Mouse (Mus musculus): ENCODE measurements around the gene Tcte2.

Tcte2 gene

DNA sequence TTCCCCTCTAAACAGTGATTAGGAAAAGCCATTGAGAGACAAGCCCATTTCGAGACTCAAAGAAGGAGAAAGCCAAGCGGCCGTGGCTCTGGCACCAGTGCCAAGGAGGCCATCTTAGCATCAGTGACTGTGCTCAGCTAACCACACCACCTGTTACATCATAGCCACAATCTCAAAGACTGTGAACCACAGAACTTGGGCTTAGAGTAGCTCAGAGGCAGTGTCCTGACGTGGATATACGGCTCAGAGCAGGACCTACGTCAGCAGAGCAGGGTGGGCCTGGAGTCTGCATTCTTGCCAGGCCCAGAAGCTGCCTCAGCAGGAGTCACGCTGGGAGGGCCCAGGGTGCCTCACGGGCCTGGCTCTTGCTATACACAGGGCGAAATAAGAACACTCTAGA, 46.1 kb downstream of the Tcte2 start:
- DNase-seq: no peak

DNA sequence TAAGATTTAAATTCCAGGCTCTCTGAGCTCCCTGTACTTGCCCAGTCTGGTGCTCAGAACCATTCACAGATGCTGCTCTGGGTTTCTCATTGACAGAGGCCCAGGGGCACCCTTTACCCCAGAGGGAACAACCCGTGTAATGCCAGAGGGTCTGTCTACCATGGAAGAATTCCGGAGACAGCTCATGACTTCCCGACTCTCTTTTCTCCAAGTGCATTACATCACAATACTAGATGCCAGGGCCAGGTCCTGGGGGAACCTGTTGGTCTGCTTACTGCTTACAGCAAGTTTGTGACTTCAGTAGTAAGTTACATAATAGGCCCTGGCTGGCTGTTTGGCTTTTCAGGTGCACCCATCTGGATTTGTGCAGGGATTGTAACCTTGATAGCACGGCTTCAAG, 47.0 kb downstream of the Tcte2 start:
- DNase-seq: peak; percentile 35

DNA sequence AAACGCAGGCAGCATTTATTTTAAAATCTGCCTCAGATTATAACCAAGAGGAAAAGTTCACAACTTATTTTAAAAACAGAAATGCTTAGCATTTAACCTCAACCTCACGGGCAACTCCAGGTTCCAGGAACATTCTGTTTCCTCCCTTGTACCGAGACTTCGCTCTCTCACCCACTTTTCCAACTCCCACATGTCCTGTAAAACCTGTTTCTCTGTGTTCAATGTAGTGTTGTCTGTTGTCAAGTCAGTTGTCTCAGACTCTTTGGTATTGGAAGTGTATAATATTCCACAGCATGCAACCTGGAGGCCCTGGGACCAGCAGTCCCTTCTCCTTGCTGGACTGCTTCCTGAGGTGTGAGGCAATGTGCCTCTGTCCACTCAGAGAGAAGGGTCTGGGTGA, 47.5 kb downstream of the Tcte2 start:
- DNase-seq: no peak

DNA sequence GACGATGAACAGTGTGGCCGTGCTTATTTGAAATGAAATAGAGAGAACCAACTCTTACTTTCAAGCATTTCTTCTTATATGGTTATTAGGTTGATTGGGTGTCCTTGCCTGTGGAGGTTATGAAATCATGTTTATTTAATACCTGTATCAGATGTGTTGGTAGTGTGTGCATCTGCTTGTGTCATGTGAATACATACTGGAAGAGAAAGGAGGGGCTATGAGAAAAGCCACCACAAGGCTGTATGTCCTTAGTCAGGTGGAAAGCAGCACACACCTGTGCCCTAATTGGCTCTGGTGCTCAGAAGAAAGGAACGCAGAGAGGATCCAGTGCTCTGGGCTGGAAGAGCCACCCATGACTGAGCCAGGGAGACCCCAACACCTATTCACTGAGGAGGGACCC, 49.1 kb downstream of the Tcte2 start:
- no peak for DNase-seq

DNA sequence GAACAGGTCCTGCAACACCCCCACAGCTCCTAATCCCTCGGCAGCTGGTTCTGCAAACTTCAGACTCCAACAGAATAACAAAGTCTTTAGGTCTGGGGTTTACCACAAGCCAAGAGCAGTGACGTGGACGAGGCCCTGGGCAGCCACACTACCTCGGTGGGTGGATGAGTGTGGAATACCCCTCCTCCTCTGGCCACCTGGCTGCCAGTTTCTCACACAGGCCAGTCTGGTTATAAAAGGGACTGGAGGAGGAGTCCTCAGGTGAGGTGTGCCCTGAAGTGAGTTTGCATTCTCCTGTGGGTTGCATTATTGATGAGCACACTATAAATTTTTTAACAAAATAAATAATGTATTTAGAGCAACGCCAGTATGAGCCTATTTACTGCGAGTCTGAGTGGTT, 49.5 kb downstream of the Tcte2 start:
- DNase-seq: no peak

DNA sequence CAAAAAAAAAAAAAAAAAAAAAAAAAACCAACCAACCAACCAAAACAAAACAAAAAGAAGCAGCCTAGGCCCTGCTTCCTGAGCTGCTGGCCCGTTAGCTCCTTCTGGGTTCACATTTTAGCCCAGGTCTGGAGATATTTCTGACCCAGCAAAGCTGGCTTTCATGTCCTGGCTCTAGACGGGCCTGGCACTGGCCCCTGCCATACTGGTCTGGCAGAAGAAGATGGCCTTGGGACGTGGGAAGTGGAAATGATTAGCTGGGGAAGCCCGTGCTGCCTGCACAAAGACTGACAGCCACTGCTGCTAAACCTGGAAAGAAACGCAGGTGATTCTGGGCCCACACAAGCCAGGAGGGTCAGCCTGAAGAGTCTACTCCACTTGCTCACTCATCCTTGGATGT, 50.5 kb downstream of the Tcte2 start:
- no peak for DNase-seq

DNA sequence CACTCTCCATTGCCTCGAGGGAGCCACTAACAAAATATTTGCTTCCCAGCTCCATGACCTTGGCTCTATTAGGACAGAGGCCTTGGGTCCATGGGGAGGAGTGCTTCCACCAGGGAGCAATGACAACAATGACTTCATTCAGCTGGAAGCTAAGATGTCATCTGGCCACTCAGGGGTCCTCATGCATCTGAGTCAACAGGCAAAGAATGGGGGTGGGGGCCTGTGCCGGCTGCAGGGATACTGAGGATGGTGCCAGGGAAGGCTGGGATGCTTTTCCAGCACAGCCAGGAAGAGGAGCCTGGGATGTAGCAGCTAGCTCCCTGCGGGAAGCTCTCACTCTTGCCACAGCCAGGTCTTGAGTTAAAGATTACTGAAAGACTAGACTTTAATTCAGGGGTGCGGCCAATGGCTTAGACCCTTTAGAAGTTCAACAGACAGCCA, 56.1 kb downstream of the Tcte2 start:
- peak; percentile 53 for DNase-seq

DNA sequence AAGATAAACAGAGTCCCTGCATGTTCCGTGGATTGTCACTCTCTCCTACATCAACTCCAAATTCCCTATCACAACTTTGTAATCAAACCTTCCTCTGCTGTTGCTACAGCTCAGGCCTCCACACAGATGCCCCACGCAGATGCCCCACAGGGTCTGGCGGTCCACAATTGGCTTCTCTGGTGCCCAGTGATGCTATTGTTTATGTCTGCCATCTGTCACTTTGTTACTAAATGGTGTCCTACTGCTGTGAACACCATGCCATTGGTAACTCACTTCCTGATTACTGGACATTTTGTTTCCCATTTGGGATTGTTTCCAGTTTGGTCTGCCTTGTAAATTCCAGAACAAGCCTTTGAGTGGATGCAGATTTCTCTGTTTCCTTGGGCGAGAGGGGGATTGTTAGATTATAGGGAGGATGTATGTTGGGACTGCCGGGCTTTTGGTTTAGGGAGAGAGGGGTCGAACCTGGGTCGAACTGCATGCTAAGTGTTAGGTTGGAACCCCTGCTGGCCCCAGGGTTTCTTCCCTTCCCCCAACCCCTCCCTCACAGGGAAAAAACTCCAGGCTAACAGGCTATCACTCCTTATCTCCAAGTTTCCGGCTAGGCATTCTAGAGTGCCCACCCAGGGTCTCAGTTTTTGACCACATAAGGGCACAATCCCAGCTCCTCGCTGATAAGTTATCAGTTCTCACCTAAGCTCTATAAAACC, 57.9 kb downstream of the Tcte2 start:
- no peak for DNase-seq

DNA sequence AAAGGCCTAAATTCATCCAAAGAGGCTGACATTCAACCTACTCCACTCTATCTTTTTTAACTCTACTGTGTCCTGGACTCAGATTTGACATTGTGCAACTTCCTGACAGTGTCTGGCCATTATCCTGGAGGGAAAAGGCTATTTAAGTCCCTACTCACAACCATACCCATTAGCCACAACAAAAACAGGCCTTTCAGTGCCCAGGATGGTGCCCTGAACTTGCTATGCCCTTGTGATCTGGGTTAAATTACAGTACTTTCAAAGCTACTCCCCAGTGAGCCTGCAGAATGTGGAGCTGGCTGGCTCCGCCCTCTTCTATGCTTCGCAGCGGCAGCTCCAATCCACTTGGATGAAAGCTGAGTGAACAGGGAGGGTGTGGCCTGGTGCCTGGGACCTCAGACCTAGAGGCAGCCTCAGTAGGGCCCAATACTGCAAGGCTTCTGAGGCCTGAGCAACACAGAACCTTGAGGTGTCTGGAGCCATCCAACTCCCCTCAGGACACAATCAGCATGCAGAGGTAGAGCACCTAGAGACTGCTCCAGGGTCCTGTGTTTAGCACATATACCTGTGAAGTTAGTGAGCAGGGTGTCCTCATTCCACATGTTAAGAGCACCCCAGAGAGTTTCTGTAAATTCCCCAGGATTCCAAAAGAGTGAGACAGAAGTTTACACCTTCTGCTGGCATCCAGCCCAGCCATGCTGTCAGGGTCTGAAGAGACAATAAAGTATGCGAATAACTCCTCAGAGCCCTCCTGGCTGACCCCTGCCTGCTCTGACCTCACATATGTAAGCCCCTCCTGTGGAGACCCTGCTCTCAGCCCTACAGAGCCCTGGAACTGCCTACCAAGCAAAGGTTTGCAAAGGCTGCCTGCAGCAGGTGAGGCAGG, 61.3 kb downstream of the Tcte2 start:
- peak; percentile 80 for DNase-seq

DNA sequence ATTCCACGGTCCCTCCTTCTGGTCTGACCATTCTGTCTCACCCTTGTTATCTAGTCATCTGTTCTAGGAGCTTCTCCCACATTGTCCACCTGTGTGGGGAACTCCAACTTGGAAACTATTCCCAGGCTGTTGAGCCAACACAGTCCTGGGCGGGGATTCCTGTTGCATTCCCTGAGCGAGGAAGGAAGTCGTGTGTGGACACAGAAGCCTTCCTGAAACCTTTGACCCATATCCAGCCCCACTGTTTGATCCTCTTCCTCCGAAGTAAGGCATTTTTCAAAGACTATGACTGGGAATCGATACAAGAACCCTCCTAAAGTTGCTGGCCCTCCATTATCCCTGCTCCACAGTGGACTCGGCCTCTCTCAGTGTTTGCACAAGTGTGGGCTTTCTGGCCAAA, 61.9 kb downstream of the Tcte2 start:
- peak; percentile 55 for DNase-seq

DNA sequence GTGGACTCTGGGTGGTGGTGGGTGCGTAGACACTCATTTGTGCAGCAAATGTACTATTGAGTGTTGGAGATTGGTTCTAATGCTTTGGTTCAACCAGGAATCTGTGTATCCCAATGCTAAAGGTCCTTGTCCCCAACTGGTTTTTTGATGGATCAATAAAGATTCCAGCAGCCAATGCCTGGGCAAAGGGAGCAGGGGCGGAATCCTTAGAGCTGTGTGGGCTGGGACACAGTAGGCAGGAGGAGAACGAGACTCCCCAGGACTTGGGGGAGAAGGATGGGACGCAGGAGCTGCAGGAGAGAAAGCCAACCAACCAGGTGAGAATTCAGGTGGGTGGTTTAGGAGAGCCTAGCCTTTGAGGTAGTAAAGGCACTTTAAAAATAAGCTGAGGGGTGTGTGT, 63.4 kb downstream of the Tcte2 start:
- no peak for DNase-seq

DNA sequence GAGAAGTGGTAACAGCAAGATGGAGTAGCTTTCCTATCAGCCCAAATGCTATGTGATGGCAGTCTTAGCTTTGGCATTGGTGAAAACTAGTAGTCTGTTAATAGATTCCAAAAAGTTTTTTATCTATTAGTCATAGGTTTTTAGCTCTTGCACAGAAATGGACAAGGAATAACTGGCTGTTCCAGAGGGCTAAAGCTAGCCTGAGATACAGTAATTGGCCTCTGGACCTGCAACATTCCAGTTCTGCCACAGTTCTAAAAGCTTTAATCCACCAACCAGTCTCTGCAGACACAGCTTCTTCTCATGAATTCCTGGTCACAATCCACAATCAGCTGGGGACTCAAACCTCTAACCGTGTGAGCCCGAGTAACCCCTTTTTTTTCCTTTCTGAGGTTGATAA, 64.0 kb downstream of the Tcte2 start:
- DNase-seq: no peak

DNA sequence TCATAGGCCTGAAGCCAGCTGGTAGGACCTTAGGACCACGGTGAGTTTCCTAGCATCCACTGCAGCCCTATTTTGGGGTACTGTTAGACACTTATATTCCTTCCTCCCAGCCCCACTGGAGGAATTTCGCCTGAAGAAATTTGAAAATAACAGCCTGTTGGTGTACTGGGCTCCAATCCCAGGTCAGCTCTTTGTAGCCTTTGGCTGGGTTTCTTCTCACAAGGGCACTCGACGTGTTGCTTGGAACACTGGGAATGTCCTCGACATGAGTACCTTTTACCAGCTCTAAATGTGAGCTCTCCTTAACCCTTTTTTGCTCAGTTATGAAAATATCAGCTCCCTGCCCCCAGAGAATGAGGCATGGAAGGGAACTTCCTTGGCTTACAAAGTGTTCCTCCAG, 65.7 kb downstream of the Tcte2 start:
- DNase-seq: no peak

DNA sequence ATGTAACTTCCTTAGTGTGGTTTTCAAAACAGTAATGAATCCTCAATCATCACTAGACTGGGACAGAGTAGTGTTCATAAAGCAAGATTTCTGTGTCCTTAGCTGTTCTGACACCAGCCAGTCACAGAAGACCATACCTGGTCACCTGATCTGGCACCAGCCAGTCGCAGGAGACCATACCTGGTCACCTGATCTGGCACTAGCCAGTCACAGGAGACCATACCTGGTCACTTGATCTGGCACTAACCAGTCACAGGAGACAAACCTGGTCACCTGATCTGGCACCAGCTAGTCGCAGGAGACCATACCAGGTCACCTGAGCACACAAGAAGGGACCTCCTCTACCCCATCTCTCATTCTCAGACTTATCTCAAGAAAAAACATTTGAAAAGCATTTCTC, 66.4 kb downstream of the Tcte2 start:
- DNase-seq: no peak

DNA sequence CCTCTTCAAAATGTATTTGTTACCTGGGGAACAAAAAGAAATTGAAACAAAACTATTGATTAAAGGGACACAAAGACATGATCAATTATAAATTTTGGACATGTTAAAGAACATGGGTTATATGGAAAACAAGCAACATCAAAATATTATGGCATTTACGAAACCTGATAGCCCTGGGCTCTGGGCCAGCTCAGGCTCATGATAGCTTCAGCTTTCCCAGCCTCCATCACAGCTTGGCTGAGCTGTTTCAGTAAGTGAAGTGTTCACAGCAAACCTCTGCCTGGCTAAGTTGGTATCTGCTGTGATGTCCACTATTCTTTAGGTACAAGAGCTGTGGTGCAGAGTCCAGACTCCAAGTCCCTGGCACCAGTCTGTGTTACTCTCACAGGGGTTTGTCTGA, 67.4 kb downstream of the Tcte2 start:
- DNase-seq: no peak

DNA sequence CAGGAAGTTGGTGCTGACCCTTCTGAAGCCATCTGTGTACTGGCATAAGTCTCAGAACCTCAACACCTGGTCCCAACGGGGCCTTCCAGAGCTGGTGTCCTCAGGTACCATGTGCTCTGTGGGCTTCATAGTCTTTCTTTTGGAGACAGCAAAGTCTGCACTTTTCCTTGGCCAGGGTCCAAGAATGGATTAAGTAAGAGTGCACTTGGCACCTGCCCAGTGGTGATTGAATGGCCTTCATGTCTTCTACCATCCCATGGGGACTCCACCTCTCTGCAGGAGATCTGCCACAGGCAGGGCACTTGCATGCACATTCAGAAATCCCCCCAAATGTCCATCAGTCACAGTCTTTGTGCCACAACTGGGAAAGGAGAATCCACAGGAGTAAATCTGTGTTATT, 74.0 kb downstream of the Tcte2 start:
- peak; percentile 72 for DNase-seq

DNA sequence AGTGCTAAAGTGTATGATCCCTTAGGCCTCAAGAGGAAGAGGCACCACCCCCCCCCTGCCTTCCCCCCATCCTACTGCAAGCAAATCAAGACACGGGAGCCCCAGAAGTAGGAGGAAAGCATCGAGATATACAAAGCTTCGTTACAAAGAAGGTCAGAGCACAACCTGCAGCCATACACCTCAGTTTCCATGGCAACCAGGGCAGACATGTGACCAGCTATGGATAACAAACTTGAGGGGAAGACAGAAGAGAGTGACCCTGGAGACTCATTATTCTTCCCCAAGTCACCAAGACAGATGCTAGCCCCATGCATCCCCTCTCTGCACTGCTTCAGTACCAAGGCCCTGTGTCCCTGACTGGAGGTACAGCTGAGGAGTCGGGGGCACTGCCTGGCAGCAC, 74.5 kb downstream of the Tcte2 start:
- DNase-seq: no peak

DNA sequence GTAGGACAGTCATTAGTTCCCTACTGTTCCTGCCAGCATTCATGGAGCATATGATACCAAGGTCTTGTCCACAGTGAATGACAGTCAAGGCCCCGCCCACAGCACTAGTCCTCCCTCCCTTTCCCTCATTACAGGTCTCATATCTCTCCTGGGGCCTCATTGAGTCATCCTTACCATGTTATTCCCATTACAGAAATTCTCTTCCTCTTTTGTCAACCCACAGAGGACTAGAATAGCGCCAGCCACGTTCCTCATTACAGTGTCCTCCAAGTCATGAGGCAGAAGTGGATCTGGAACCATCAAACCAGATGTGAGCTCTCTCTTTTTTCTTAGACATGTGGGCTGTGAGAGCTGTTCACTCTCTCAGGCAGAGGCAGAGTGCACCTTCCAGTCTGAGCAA, 76.0 kb downstream of the Tcte2 start:
- no peak for DNase-seq

DNA sequence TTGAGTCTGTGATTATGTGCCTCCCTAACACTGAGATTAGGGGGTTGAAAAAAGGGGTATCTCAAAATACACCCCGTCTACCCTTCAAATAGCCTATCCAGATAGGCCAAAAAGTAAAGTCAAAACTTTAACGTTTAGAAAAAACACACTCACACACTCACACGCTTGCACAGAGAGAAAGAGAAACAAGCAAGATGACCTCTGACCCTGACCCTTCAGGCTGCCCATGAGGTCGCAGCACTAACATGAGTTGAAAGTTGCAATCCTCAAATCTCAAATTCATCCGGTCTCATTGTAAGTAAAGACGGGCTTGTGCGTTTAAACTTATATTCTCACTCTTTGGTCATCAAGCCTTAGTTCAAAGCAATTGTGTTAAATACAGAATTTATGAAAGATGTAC, 77.4 kb downstream of the Tcte2 start:
- DNase-seq: no peak

DNA sequence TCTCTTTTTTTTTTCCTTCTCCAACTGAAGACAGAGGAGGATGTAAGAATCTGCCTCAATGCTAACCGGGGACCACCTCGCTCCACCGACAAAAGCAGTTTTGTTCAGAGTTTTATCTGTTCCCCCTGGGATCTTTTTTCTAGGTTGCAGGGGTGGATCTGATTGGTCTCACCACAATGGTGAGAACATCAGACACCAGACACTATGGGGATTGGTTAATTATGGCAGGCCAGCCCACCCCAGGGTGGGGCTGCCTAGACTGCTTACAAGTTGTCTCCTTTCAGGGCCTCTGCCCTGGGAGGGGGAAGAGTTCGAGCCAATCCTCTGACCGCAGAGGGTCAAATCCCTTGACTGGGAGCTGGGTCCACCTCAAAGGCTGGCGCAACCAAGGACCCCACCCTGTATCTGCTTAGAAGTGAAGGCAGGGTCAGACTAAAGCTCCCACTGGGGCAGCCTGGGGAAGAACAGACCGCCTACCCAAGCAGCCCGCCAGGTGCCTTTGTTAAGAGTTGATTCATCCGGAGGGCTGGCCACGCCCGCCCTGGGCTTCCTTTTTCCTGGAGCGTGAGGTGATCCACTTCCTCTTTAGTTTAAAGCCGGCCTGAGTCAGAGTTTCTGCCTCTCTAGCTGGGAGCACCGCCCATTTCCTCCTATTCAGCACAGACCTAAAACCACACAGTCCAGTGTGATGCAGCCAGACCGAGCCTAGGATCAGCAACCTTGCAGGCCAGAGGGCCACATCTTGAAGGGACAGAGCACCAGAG, 78.0 kb downstream of the Tcte2 start:
- DNase-seq: peak; percentile 83

DNA sequence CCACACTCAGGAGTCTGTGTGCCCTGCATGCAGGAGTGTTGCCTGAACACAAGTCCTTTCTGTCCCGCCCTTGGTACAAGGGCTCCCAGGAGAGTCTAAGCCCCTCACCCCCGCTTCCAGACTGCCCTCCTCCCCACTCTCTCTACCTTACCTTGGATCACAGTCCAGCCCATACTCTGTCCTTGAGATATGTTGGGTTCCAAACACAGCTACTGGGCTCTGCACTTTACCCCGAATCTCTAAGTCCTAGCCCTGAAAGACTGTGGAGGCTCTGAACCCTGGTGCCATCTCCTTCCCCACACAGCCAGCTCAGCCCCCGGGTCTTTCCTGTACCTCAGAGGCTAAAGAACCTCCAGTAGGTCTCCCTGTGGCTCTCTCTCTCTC, 78.6 kb downstream of the Tcte2 start:
- no peak for DNase-seq

DNA sequence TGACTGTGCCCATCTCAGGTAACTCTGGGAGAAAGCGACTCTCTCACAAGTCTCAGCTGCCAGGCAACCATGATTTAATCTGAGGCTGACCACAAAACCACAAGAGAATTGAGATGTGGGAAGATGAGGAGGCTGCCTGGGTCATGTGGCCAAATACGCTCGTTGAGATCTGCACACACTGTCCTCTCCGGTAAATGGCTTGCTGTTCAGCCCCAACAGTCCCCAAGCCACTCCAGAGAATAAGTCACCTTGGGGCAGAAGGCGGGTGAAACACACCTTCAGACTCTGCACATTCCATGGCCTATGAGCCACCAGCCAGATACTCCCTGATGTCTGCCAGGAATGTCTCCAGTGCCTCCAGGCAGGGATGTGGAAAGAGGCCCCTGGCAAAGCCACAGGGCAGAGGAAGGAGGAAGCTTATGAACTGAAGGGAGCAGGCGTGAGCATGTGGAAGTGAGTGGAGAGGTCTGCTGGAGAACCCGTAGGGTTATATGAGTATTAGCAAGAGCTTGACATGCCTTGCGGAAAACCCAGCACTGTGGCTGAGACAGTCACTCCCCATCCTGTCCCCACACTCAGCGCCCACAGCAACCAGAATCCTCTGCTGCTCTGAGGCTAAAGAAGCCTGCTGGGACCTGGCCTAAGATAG, 79.1 kb downstream of the Tcte2 start:
- DNase-seq: peak; percentile 40

DNA sequence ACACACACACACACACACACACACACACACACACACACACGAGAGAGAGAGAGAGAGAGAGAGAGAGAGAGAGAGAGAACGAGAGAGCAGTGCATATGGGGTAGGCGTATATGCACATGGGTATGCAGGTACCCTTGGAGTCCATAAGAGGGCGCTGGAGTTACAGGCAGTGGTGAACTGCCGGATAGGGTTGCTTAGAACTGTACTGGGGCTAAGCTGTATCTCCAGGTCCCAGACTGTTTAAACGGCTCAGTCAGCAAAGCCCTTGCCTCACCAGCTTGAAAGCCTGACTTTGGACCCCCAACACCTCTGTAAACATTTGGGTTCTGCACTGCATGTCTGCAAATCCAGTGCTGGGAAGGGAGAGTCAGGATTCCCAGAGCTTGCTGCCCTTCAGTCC, 79.9 kb downstream of the Tcte2 start:
- DNase-seq: no peak

Measured in kidney, postnatal 10 days (tissue).